Mouse (Mus musculus) liver, adult (tissue): ENCODE measurements around the gene Hpca.

Experiments used
- GATA4 ChIP-seq: IDR thresholded peaks from 2 replicates; pipeline ENCODE4 v1.6.1; 2014; ENCODE audit warnings: mild to moderate bottlenecking, low read length; ENCODE audit not compliant: insufficient replicate concordance

Gene Hpca

GRCm38 (mm10) chr4:129106073-129106472 is 15.8 kb downstream of the Hpca start:
- no peak for TF ChIP-seq GATA4

- no peak for TF ChIP-seq GATA4
Observed at GRCm38 (mm10) chr4:129105356-129105755, 16.5 kb downstream of the Hpca start, which contains the start of gene Tmem54. TSS of gene Tmem54 (plus strand) at chr4:129105548.

GRCm38 (mm10) chr4:129102133-129102829 is 19.6 kb downstream of the Hpca start:
- TF ChIP-seq GATA4 = no peak

- no peak for TF ChIP-seq GATA4
Observed at GRCm38 (mm10) chr4:129097006-129097405, 24.8 kb downstream of the Hpca start.

GRCm38 (mm10) chr4:129095276-129095675 is 26.6 kb downstream of the Hpca start:
- TF ChIP-seq GATA4 = no peak

GRCm38 (mm10) chr4:129087850-129088249 is 34.0 kb downstream of the Hpca start:
- no peak for TF ChIP-seq GATA4

GRCm38 (mm10) chr4:129086078-129086477 is 35.8 kb downstream of the Hpca start:
- TF ChIP-seq GATA4 = no peak

GRCm38 (mm10) chr4:129084896-129085295 is 36.9 kb downstream of the Hpca start:
- no peak for TF ChIP-seq GATA4

GRCm38 (mm10) chr4:129082379-129083115 is 39.3 kb downstream of the Hpca start:
- no peak for TF ChIP-seq GATA4

GRCm38 (mm10) chr4:129081939-129082338 is 39.9 kb downstream of the Hpca start:
- TF ChIP-seq GATA4 = no peak

- no peak for TF ChIP-seq GATA4
Observed at GRCm38 (mm10) chr4:129081512-129081911, 40.3 kb downstream of the Hpca start.

GRCm38 (mm10) chr4:129081041-129081440 is 40.8 kb downstream of the Hpca start:
- no peak for TF ChIP-seq GATA4

- no peak for TF ChIP-seq GATA4
Observed at GRCm38 (mm10) chr4:129079126-129079525, 42.7 kb downstream of the Hpca start.

- TF ChIP-seq GATA4 = no peak
Observed at GRCm38 (mm10) chr4:129068848-129069247, 53.0 kb downstream of the Hpca start.

GRCm38 (mm10) chr4:129067638-129068415 is 54.0 kb downstream of the Hpca start:
- TF ChIP-seq GATA4 = no peak
